Mouse (Mus musculus) ovary, postnatal 14 days (tissue): ENCODE measurements around the gene Gm43720.
"Not testable (repeated sequence)": the region's sequence is repeated elsewhere in the genome, so short reads cannot be mapped to it uniquely, and the experiment has no call there.

ENCODE experiments used
- DNase-seq: peaks from one replicate; pipeline ENCODE4 v3.0.0; 2022; ENCODE audit warnings: low spot score

Gm43720 gene

DNA sequence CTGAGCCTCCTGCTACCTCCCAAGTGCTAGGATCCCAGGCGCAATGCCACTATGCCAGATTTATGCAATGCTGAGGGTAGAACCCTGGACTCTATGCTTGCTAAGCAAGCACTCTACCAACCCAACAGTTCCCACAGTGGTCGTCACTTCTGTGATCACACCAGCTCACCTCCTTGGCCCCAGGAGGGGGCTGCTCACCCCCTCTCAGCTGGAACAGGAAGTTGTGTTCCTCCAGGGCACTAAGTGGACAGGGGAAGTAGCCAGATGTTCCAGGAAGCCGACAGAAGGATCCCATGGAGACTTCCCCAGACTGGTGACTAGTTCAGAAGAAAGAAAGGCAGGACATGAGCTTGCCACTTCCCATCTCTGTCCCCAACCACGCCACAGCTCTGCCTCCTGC lies 17.8 kb downstream of the Gm43720 start:
- no peak for DNase-seq

DNA sequence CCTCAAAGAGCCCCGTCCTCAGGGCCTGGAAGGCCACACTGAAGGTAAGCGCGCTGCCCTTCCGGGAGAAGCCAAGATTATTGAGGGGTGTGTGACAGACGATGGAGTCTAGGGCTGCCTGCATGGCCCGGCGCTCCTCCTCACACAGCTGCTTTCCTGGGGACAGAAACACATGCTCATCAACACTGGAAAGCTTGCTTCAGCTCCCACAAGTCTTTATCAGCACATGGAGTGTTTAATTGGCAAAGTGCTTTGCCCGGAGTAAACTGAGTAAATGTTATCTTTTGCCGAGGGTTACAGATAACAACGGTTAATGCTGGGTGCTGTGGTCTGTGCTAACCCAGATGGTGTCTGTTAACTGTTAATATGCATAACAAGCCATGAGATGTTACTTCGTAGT lies 18.9 kb downstream of the Gm43720 start:
- no peak for DNase-seq

DNA sequence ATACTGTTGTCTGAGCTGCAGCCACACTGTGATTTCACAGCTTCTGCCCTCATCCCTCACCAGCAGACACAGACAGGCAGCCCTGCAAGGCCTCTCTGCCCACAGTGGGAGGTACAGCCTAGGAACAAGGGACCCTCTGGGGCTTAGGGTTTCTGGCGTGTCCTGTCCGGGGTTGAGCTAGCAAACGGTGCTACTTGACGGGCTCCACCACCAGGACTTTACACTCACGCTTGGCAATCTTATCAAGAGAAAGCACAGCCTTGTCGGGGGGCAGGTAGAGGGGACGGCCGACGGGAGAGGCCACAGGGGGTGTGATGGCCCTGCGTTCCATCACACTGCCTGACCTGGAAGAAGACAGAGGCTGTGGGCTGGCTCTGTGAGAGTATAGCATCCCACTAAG lies 19.7 kb downstream of the Gm43720 start:
- DNase-seq: no peak

DNA sequence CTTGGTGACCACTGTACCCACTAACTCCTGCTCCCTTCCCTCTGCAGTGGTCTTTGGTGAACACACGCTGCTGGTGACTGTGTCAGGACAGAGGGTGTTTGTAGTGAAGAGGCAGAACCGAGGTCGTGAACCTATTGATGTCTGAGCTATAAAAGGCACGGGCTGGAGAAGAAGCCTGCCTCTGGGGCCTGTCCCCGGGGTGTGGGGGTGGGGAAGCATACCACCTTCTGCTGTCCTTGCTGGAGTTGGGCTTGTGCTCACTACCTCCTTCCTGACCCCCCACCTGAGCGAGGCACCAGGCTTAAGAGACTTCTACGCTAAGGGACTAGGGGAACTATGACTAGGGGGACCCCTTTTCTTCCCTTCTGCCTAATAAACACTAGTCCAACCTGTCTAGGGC lies 20.8 kb downstream of the Gm43720 start:
- DNase-seq: no peak

DNA sequence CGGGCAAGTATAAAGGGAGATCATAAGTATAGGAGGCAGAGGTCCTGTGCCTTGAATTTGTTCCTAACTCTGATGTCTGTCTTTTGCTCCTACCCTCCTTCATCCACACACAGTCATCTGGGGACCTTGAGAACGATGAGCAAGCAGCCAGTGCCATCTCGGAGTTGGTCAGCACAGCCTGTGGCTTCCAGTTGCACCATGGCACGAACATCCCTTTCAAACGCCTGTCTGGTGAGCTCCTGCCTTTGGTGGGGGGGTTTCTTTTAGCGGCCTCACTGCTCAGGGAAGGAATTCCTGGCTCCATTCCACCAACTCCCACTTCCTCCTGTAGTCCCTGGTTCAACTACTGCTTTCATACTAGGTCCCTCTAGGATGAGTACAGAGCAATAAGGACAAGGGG lies 21.2 kb downstream of the Gm43720 start:
- no peak for DNase-seq

DNA sequence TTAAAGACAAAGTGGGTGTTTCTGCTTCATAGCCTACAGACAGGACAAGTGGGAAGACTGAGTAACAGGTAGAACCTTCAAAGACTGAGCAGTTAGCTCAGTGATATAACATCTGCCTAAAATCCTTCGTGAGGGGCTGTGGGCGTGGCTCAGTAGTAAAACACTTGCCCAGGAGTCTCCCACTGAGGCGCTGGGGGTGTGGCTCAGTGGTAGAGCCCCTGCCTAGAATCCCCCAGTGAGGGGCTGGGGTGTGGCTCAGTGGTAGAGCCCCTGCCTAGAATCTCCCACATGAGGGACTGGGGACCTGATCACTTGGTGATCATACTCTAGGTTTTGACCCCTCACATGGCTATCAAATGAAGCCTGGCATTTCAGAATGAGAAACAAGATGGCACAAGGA lies 21.7 kb downstream of the Gm43720 start:
- DNase-seq: no peak

DNA sequence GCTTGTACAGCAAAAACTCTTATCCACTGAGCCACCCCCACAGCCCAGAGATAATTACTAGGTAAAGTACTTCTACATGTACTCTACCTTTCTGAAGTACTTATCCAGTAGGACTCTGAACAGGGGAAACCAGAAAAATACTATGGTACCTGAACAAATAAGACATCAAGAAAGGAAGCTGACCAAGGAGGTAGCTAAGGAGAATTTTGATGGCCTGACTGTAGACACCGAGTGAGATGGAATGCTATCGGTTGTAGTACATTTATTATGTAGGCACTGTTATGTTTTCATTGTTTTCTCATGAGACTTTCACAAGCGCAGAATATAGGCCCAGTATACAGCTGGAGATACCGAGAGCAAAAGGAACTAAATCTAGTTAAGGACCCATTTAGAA lies 22.2 kb downstream of the Gm43720 start:
- DNase-seq: no peak

DNA sequence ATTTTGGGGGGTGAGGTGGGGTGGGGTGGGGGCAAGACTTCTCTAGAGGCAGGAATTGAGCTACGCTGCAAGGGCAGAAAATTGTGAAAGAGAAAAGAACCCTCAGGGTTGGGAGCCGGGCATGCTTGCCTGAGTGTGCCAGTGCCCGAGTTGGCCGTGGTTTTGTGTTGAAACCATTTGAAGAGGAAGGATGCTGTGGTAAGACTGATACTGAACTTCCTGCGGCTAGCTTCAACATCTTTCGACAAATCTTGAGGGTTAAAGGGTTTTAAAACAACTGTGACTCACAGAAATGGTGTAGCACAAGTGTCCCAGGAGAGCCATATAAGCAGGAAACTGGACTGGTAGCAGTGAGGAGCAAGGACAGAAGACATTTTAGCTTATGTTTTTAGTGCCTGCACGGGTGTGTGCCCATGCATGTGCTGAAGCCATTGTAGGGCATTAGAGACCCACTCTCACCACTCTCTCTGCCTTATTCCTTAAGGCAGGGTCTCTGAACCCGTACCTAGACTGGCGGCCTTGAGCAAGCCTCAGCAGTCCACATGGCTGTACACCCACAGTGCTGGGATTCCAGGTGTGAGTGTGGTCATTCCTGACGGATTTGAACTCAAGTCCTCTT lies 22.7 kb downstream of the Gm43720 start:
- DNase-seq: no peak

DNA sequence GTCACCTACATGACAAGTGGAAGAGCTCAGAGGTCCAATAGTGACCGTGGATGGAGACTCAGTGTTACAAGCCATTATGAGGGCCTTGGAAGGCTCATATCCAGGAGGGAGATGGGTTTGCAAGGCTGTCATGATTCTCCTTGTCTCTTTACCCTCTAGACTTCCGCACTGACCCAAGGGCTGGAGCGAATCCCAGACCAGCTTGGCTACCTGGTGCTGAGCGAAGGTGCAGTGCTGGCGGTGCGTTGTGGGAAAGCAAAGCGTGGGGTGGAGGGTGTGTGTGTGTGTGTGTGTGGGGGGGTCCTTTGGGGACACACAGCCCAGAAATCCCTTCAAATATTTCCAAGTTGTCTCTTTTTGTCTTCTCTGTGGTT lies 23.7 kb downstream of the Gm43720 start:
- DNase-seq: no peak

DNA sequence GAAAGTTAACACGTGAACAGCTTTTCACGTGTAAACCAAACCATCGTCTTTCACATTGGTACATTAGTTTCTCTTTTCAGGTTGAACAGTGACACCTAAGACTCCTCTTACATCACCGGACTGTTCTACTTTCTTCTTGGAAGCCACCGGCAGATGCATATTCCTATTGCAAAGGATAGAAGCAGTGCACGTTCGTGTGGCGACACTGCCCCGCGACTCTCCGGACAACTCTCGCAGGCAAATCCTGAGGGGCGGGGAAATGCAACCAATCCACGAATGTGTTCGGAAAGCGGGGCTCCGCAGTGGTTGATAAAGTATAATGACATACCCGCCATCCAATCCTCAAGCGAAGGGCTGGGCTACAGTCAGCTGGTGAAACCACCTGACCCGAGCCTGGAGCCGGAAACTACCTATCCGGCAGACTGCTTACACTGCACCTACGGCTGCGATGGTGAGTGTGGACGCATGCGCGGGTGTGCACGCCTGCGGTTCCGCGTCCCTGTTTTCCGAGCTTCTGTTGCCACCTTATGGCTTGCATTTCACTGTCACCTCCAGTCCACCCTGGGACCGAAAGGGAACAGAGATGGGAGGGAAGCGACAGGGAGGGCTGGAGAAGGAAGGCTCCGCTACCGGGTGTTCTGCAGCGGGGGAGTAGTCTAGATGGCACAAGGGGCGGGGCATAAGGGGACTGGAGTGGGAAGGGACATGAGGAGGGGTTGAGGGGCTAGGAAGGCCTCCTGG lies 24.2 kb downstream of the Gm43720 start, which contains the start of gene Lamtor4:
Gene Lamtor4, plus strand, starts transcription at position 130 of the 741 bp plus-strand sequence.
- peak; percentile 88 for DNase-seq

DNA sequence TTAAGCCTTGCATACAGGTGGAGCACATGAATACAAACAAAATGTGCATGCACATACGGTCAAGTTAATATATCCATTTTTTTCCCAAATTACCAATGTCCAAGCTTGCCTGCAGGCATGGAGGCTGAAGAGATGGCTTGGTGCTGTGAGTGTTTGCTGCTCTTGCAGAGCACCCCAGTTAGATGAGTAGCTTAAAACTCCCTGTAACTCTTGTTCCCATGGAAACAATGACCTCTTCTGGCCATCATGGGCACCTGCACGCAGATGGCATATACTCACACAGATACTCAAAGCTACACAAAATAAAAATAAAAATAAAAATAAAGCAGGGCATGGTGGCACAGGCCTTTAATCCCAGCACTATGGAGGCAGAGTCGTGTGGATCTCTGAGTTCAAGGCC lies 26.7 kb downstream of the Gm43720 start:
- no peak for DNase-seq

DNA sequence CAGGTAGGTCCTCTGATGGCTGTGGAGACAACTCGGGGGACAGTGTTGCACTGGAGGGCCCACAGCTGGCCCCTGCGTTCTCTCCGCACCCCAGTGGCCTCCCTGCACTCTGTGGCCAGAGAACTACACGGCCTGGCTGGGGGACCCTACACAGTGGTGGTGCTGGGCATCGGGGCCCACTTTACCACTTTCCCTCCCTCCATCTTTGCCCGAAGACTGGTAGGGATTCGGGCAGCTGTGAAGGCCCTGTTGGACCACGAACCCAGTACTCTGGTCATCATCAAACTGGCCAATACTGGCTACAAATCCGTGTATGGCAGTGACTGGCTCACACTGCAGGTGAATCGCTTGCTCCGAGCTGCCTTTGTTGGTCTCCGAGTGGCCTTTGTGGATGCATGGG lies 28.6 kb downstream of the Gm43720 start:
- no peak for DNase-seq

DNA sequence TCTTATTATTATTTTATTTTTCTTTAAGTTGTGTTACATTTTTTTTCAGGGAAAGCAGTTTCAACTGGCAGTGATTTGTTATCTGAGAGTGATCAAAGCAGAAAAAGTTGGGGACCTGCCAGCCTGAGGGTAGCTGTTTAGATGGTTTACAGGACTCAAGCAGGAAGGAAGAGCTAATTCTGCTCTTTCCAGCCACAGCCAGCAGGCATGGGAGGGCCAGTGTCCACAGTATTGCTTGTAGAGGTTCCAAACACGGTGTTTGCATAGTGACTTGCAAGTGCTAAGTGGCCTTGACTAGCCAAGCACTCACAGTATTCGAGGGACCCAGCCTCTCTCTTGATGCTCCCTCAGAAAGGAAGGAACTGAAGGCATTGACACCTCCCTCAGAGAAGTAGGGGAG lies 38.2 kb downstream of the Gm43720 start:
- DNase-seq: no peak

DNA sequence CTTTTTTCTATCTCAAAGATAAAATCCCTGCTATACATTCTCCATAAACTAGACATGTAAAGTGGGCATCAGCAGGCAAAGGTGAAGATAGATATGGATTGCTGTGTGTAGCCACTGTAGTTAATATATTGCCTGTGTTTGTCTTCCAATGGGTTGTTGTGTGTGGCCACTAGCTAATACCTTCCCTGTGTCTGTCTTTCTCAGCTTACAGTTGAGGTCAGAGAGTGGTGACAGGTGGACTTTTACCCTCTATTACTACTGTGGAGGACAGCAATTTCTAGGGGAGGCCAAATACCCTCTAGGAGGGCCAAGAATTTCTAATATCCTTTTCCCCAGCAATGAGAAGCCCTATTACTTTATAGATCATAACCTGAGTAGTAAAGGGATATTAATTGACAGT lies 45.5 kb downstream of the Gm43720 start:
- no peak for DNase-seq

DNA sequence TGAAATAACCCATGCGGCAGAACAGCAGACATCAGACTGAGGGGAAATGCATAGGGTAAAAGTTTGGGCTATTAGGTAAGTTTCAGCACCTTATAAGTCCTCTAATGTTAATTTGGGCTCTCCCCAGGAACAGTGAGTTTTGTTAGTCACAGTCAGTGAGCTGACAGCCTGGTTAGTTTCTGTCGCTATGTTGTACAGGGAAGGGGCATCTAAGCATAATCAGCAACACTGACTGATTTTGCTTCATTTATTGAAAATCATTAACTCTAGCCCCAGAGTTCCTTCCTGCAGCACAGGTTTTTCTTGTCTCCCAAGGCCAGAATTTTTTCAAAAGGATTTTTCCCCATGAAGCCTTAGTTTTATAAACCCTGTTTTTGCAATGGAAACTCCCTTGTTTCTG lies 46.0 kb downstream of the Gm43720 start:
- no peak for DNase-seq

DNA sequence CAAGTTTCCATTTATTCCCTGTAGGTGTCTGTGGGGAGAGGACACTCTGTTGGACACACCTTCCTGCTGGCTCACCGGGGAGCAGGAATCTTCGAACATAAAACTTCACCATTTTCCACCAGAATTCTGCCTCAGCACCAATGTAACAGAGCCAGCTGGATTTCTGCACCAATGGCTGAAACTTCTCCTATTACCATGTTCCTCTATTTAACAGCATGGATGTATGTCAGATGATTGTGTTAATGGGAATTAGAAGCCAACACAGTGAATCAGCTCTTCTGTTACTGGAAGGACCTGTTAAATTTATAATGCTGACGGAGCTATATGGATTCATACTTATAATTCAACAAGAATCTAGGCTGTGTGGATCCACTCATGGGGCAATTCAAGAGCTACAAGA lies 50.2 kb downstream of the Gm43720 start:
- no peak for DNase-seq

DNA sequence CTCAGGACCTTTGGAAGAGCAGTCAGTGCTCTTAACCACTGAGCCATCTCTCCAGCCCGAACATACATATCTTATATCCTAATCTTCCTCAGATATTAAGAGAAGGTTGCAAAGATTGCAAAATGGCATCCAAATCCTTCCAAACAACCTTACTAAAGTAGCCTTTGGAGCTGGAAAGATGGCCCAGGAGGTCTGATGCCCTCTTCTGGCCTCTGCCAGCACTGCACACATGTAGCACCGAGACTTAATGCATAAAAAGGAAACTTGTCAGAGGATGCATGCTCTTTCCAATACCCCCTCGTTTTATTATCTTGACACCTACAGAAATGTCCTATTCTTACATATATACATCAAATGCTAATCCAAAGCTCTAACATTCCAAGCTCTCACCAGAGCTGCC lies 51.7 kb downstream of the Gm43720 start:
- peak; percentile 22 for DNase-seq

DNA sequence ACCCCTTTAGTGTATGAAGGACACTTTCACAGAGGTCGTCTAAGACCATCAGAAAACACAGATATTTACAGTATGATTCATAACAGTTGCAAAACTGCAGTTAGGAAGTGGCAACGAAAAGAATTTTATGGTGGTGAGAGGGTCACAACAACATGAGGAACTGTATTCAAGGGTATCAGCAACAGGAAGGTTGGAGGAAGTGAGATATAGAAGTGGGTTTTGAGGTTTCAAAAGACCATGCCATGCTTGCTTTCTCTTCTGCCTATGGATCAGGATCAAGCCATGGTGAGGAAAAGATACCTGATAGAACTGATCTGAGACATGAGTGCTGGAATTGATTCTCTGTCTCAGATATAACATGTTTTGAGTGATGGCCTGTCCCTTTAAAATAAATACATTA lies 52.4 kb downstream of the Gm43720 start:
- no peak for DNase-seq

DNA sequence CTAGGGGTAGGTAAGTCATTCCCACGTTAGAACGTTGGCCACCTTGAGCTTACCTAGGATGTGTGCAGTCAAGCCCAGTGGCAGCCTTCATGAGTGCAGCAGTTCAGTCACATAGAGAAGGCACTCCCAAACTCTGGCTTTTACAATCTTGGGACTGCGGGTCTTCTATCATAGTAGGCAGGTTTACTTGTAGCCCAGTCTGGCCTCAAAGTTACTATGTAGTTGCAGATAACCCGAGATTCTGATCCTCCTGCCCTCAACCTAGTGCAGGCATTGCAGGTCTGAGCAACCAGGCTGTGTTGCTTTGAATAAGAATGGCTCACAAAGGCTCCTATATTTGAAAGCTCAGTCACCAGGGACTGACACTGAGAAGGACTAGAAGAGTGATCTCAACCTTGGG lies 53.3 kb downstream of the Gm43720 start:
- DNase-seq: no peak

DNA sequence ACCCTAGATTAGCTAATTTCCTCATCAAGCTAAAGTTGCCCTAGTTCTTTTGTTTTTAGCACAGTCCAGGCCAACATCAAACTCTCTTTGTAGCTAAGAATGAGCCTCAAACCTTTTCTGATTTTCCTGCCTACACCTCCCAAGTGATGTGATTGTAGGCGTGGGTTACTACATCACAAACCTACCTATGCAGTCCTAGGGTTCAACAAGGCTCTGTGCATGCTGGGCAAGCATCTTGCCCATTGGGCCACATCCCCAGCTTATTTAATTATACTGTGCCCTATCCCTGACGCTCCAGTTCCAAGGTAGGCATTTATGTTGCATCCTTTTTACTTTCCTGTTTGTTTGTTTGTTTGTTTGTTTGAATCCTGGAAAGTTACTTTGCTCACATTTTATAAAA lies 54.1 kb downstream of the Gm43720 start, which contains the start of gene Nxpe5:
Gene Nxpe5, plus strand, starts transcription at position 199 of the 400 bp plus-strand sequence.
- DNase-seq: no peak

DNA sequence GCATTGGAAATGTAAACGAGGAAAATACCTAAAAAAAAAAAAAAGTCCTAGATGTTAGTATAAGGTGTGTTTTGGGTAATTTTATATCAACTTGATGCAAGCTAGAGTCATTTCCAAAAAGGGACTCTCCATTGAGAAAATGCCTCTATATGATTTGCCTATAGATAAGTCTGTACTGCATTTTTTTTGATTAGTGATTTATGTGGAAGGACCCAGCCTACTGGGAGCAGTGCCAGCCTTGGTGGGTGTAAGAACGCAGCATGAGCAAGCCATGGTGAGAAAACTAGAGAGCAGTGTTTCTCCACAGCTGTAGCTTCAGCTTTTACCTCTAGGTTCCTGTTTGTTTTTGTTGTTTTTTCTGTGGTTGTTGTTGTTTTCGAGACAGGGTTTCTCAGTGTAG lies 56.5 kb downstream of the Gm43720 start:
- no peak for DNase-seq

DNA sequence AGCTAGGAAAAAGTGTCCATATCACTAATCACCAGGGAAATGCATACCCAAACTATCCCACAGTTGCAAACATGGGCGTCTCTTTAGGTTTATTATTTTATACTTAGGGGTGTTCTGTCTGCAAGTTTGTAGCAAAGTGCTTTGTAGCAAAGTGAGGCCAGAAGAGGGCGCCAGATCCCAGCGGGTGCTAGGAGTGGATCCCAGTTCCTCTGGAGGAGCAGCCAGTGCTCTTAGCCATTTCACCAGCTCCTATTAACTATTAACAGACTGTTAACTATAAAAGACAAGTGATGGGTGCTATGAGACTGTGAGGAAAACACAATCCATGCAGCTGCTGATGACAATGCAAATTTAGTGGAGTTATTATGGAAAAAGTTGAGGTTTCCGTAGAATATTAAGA lies 57.6 kb downstream of the Gm43720 start:
- DNase-seq: peak; percentile 90

DNA sequence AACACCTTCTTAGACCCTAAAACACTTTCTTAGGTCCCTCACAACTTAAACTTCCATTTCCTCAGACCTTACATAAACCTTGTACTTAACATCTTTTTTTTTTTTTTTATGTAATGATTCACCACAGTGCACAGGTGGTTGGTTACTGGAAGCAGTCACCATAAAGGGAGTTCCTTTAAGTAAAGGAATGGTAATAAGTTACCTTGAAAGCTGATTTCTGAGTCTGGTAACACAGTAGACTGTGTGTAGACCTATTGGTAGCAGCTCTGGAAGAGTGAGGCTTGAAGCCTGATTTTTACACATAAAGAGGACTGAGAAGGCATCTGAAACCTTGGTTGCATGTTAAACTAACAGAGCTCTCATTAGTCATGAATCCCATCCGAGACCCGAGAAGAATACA lies 59.9 kb downstream of the Gm43720 start:
- DNase-seq: no peak

DNA sequence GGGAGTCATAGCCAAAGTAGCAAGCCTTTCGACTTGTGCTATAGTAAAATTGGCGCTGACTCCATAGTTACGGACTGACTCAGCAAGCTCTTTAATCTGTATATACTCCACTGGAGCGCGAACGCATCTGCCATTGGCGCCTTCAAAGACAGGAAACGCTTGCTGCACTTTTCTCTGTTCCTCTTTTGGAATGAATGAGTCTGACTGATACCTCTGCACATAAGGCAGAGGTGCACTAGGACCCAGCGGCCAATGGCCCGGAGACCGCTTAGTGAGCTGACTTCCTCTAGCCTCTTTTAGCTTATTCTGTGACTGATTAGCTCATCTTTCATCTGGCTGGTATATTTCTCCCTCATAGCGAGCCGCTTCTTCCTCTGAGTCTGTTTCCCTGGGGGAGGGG lies 63.1 kb downstream of the Gm43720 start:
- DNase-seq: not testable (repeated sequence)
